Mouse (Mus musculus): ENCODE results near the gene Tsg101. TPM values are rescaled to one million over a fixed set of nuclear protein-coding genes. Genes with fewer than 3 reads are reported as not detected.

Tsg101 gene
- polyA plus RNA-seq, 1 experiment = 112 TPM

DNA sequence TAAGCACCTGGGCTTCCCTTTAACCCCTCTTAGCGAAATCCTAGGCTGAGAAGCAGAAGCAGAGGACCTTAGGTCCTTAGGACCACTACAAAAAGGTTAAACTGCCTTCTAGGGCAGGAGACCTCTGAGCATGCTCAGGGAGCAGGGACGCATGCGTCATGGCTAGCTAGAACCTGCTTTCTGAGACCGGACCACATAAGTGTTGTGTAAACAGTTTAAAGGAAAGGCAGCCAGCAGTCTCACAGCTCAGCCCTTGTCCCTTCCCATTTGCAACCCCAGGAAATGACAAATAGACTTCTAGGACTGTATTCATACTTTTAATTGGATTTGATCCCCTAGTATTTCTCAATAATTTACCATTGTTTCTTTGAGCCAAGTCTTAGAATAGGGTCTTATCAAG lies 79.4 kb downstream of the Tsg101 start:
- Histone ChIP-seq H3K27ac (ENCODE audit: insufficient read depth, low read depth, low read length) (no peak overlapping the region), H3K4me3 (ENCODE audit: insufficient read depth, low read length) (no peak overlapping the region), H3K4me1 (ENCODE audit: control insufficient read depth, insufficient read depth, low read length) (peaks cover 45% of the 10 kb centered on the region)
- TF ChIP-seq CTCF (IDR thresholded peaks at IDR 0.05; ENCODE audit: low read depth, low read length) (no peak), POLR2A (IDR thresholded peaks at IDR 0.05; ENCODE audit: borderline replicate concordance, low read depth, low read length) (no peak)

DNA sequence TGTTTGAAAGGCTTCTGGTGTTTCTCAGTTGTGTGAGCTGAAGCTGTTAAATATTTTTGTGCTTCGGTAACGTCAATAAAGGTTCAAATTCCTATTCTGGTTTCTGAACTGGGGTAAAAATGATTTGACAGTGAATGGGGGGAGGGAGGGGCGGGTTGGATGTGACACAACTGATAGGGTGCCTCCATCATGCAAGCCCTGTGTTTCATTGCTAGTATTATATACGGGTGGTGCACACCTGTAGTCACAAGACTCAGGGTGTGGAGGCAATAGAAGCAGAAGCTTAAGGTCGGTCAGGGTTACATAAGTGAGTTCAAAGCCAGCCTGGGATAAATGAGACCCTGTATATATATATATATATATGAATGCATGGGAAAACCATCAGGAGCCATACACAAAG lies 79.9 kb downstream of the Tsg101 start:
- H3K27ac ChIP-seq (ENCODE audit: insufficient read depth, low read depth, low read length) = peak overlapping the region; percentile 90
- no peak overlapping the region for H3K4me3 ChIP-seq (ENCODE audit: insufficient read depth, low read length)
- TF ChIP-seq CTCF (IDR thresholded peaks at IDR 0.05; ENCODE audit: low read depth, low read length) = no peak
- TF ChIP-seq POLR2A (IDR thresholded peaks at IDR 0.05; ENCODE audit: borderline replicate concordance, low read depth, low read length) = no peak
- H3K4me1 ChIP-seq (ENCODE audit: control insufficient read depth, insufficient read depth, low read length) = peaks cover 45% of the 10 kb centered on the region

DNA sequence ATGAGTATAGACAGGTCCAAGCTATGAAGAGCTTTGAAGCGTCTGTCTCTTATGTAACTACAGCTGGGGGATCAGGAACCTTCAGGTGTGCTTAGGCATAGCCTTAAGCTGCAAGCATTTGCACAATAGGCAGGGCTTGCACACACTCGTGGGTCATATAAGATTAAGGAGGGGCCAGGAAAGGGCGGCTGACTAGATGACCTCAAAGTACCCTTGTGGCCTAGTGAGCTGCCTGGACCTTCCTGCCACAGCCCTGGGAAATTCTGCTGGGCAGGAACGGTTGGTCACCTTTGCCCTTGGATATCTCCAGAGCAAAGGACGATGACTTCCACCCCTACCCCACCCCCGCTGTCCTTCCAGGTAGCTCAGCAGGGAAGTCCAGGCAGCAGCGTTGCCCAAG lies 80.3 kb downstream of the Tsg101 start:
- H3K27ac ChIP-seq (ENCODE audit: insufficient read depth, low read depth, low read length) = peak overlapping the region; percentile 90
- peaks cover 41% of the 10 kb centered on the region for H3K4me1 ChIP-seq (ENCODE audit: control insufficient read depth, insufficient read depth, low read length)
- peak overlapping the region; percentile 25 for H3K4me3 ChIP-seq (ENCODE audit: insufficient read depth, low read length)
- TF ChIP-seq POLR2A (IDR thresholded peaks at IDR 0.05; ENCODE audit: borderline replicate concordance, low read depth, low read length) (no peak), CTCF (IDR thresholded peaks at IDR 0.05; ENCODE audit: low read depth, low read length) (no peak)

Other genes with a start within 250 kb of the Tsg101 start
- gene Tph1, start 247.4 kb downstream of the Tsg101 start, polyA plus RNA-seq (2012; ENCODE audit: insufficient read depth, insufficient read length, missing spikeins) = not detected in 2 replicates
- gene Saal1, start 209.3 kb downstream of the Tsg101 start, polyA plus RNA-seq (2012; ENCODE audit: insufficient read depth, insufficient read length, missing spikeins) = 7.9 and 8.1 TPM in 2 replicates
- 5.0 and 6.2 TPM in 2 replicates for gene Saa3, start 204.3 kb downstream of the Tsg101 start, polyA plus RNA-seq (2012; ENCODE audit: insufficient read depth, insufficient read length, missing spikeins)
- not detected in 2 replicates for gene Saa4, start 187.4 kb downstream of the Tsg101 start, polyA plus RNA-seq (2012; ENCODE audit: insufficient read depth, insufficient read length, missing spikeins)
- not detected in 2 replicates for gene Saa1, start 177.0 kb downstream of the Tsg101 start, polyA plus RNA-seq (2012; ENCODE audit: insufficient read depth, insufficient read length, missing spikeins)
- gene Saa2, start 168.2 kb downstream of the Tsg101 start, polyA plus RNA-seq (2012; ENCODE audit: insufficient read depth, insufficient read length, missing spikeins) = not detected in 2 replicates
- gene Hps5, start 123.9 kb downstream of the Tsg101 start, polyA plus RNA-seq (2012; ENCODE audit: insufficient read depth, insufficient read length, missing spikeins) = 39.6 and 40.9 TPM in 2 replicates
- gene Gtf2h1, start 123.9 kb downstream of the Tsg101 start, polyA plus RNA-seq (2012; ENCODE audit: insufficient read depth, insufficient read length, missing spikeins) = 37.0 and 40.5 TPM in 2 replicates
- gene Ldha, start 78.5 kb downstream of the Tsg101 start, polyA plus RNA-seq (2012; ENCODE audit: insufficient read depth, insufficient read length, missing spikeins) = 344 and 355 TPM in 2 replicates
- not detected in 2 replicates for gene Ldhc, start 58.8 kb downstream of the Tsg101 start, polyA plus RNA-seq (2012; ENCODE audit: insufficient read depth, insufficient read length, missing spikeins)
- 11.3 and 17.4 TPM in 2 replicates for gene Uevld, start 38.6 kb upstream of the Tsg101 start, polyA plus RNA-seq (2012; ENCODE audit: insufficient read depth, insufficient read length, missing spikeins)
- gene Gm9999, start 63.6 kb upstream of the Tsg101 start, polyA plus RNA-seq (2012; ENCODE audit: insufficient read depth, insufficient read length, missing spikeins) = not detected in 2 replicates
- gene Spty2d1, start 88.4 kb upstream of the Tsg101 start, polyA plus RNA-seq (2012; ENCODE audit: insufficient read depth, insufficient read length, missing spikeins) = 12.6 and 14.8 TPM in 2 replicates
- gene Tmem86a, start 130.6 kb upstream of the Tsg101 start, polyA plus RNA-seq (2012; ENCODE audit: insufficient read depth, insufficient read length, missing spikeins) = 100 and 103 TPM in 2 replicates
- gene Ptpn5, start 213.7 kb upstream of the Tsg101 start, polyA plus RNA-seq (2012; ENCODE audit: insufficient read depth, insufficient read length, missing spikeins) = not detected in 2 replicates

Measured in bone marrow macrophage, adult 2 months (primary cell).